Mouse (Mus musculus) layer of hippocampus, adult 8-10 months (tissue): ENCODE results near the gene Cbx7. TPM values are rescaled to one million over a fixed set of nuclear protein-coding genes. Genes with fewer than 3 reads are reported as not detected.

Source experiments
- DNase-seq, 2 experiments: peaks; one replicate each; pipeline ENCODE4 v3.0.0; 2022; ENCODE audit warnings: low spot score in 2 of 2
- total RNA-seq, 4 experiments: library from RNA; stranded (reverse); gene quantifications; 2 replicates each; pipeline ENCODE4 v1.2.4; 2022

The Cbx7 gene
- 10 to 100 TPM; 46.0 to 62.9 (median 52.2) TPM for total RNA-seq

- no peak for DNase-seq
Measured at GRCm38 (mm10) chr15:79970940-79971339, at the start of gene Cbx7. Cbx7 (minus strand) TSS chr15:79971119.

DNA sequence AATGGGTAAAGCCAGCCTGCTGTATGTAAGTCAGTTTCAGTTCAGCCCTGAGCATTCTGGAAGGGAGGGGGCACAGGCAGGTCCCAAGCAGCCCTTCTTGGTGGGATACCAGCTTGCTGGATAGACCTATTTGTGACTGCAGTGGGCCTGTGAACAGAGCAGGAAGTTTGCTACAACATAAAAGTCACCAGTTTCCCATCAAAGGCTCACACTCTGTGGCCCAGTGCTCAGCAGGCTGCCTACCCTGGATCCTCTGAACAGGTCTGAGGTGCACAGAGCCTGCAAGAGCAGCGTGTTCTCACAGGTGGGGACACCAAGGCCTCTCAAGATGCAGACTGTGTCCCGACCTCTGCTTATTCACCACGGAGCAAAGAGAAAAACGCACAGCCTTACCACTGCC lies 49.6 kb upstream of the Cbx7 start:
- DNase-seq = no peak

- DNase-seq = no peak
Measured at GRCm38 (mm10) chr15:80019625-80020024, 48.7 kb upstream of the Cbx7 start.

GRCm38 (mm10) chr15:80019220-80019619 lies 48.3 kb upstream of the Cbx7 start:
- peak in 1 of 2 experiments; percentile 41 for DNase-seq

- DNase-seq = no peak
Measured at GRCm38 (mm10) chr15:80016563-80017301, 45.8 kb upstream of the Cbx7 start.

GRCm38 (mm10) chr15:80015211-80015952 lies 44.5 kb upstream of the Cbx7 start:
- peak in 1 of 2 experiments; percentile 43 for DNase-seq

DNA sequence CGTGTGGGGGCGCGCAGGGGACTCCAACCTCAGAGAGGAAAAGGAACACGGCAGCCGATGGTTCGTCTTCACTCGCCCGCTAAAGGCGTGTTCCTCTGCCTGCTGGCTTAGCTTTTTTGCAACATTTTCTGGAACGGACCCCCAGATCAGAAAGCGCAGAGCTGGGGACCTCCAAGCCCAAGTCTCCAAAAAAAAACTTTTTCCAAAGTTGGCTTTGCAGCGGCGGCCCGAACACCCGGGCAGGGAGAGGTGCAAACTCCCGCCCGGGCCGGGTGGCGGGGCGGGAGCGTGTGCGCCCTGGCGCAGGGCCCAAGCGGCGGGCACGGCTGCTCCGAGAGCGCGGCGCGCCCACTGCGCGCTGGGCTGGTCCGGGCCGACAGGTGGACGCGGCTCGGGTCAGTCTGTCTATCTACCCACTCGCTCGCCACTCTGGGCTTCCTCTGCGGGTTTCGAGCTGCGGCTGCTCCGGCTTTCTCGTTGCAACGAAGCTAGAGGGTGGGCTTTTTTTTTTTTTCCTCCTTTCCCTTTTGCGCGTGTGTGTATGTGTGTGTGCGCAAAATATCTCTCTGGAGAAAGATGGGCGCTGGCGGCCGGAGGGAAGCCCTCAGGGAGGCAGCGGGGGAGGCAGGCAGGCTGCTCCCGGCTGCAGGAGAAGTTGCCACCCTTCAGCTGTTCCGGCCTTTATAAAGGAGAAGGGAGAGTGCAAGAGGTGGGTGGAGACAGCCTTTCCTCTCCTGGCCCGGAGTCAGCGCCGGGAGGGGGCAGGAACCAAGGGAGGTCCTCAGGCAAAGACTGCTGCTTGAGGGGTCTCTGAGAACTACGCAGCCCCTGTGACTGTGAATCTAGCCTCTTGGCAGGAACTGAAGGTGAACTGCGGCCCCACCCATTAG lies 43.6 kb upstream of the Cbx7 start, which contains the start of gene Pdgfb:
Gene Pdgfb (minus strand): TSS at position 657 of the 890 bp plus-strand sequence.
- DNase-seq = peak in 1 of 2 experiments; percentile 37

GRCm38 (mm10) chr15:80014031-80014320 lies 43.1 kb upstream of the Cbx7 start:
- no peak for DNase-seq

DNA sequence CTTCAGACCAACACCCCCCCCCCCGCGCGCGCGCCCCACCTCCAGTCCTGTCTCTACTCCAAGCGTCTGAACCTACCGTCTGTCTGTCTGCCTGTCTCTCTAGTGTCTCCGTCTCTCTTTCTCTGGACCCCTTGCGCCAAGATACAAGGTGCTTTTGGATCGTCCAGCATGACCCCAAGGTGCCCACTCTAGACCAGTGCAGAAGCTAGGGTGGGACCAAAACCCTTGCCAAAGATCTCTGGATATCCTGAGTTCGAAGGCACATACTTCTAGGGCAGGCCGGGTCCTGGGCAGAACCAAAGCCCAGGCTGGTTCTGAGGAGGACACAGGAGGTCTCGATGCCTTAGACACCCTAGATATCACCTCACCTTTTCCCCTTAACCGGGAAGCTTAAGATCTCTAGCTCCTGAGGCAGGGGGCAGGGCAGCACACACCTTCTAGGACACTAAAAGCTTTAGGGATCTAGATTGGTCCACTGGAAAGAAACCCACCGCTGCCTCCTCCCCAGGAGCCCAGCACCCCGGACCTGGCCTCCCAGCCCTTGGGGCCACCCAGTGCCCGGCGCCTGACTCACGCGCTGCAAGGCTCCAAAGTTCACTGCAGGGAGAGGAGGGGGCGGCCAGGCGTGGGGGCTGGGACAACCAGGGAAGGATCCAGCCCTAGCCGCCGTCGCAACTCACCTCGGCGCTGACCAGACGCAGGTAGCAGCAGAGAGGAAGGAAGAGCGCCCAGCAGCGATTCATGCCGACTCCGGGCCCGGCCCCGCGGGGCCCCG lies 42.5 kb upstream of the Cbx7 start:
- DNase-seq = no peak

DNA sequence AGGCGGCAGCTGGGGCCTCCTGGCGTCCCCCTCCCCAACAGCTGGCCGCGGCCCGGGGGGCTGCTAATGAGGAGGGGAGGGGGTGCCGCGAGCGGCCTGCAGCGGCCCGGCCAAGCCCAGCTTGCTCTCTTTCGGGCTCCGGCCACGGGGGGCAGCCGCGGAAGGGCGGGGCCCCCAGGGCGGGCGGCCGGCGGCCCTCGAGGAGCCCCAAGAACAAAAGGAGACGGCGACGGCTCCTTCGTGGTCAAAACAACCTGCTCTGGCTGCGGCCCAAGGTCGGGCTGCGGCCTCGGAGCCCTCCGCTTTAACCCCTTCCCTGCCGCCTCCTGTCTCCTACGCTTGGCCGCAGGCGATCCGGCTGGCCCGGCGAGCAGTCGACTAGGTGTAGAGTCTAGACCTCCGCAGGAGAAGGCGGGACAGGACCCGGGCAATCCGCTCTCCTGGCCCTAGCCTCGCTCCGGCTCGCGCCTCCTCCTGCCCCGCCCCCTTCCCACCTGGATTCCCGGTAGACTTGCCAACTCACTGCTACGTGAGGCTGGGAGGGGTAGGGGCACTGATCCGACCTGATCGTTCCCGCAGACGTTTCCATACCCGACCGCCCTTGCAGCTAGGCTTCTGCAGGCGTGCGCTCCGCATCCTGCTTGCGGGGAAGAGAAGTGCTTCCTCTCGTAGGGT lies 41.7 kb upstream of the Cbx7 start:
- peak in 1 of 2 experiments; percentile 60 for DNase-seq

DNA sequence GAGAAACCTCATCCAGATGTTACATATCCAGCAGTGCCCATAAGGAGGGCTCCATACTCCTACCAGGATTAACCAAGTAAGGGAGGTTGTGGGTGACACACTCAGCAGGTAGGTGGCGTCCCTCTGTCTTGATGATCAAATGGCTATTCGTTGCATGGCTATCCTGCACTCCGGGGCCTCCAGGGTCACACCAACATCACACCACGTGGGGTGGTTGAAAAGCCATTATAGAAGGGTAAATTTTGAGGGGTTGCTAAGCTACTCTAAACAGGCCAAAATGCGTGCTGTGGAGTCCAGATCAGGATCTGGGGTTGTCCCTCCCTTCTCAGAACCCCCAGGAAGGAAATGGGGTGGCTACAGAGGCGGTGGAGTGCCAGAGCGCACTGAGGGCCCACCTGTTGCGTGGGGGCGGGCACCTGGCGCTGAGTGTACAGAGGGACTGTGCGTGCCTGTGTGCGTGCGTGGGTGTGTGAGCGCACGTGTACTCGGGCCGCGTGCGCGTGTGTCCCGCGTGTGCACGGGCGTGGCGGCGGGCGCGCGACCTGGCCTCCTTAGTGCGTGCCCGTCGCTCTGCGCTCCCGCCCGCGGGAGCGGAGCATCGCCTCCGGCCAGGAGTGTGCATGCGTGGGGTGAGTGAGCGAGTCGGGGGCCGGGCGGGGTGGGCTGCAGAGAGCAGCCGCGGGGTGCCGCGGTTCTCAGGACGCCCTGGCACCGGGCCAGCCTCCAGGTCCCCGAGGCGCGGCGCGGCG lies 41.0 kb upstream of the Cbx7 start:
- peak; percentile 74 to 84 for DNase-seq

- peak in 1 of 2 experiments; percentile 44 for DNase-seq
Measured at GRCm38 (mm10) chr15:80011194-80011593, 40.3 kb upstream of the Cbx7 start.

DNA sequence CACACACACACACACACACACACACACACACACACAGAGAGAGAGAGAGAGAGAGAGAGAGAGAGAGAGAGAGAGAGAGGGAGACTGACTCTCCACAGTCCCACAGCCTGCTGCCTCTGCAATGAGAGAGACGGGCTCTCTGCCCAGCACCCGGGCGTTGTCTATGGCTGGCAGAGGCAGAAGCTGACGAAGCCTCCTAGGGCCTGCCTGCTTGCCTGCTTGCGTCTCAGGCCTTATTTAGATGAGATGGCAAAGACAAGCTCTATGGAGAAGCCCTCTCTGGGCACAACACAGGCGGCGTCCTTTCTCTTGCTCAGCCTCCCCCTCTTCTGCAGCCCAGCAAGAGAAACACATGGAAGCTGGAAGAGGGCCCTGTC lies 39.3 kb upstream of the Cbx7 start:
- DNase-seq = peak; percentile 76 to 79

DNA sequence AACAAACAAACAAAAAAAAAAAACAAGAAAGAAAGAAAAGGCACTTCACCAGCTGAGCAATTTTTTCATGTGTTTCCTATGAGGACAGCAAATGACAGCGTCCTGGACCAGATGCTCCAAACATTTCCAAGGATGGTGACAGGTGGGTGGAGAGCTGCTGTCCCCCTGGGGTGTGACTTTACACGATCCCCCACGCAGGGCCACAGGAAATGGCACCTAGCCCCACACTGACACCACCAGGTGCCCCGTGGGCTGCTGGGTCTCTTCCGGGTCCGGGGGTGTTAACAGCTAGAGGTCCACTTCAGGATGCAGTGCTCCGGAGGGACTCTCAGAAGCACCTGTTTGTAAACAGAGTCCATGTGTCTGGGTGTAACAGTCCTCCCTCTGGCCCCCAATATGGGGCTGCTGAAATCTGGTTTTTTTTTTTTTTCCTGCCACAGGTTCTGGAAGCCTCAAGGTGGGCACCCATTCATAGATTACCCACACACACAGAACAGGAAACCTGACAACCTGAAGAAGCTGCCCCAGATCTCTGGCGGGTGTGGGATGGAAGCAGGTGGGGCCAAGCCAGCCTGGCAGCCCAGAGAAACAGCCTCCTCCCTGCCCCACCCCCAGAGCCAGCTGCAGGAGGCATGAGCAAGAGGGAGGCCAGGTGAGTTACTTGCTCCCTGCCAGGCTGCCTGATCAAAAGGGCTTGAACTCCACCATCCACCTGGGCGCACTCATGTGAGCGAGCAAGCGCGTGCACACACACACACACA lies 38.7 kb upstream of the Cbx7 start:
- DNase-seq = no peak

DNA sequence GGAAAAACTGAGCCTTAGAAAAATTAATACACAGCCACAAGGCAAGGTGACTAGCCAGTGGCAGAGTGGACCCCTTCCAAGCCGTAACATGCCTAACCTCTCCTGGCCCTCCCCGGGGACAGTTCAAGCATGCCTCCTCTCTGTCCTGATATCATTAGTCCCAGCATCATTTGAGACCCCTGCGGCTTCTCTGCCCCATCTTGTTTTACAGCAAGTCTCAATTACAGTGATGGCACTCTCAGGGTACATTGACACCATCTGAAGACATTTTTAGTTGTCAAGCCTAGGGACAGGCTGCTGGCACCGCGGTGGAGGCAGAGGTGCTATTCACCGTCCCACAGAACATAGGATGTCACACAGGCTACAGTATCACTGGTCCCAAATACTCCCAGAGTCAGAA lies 37.5 kb upstream of the Cbx7 start:
- DNase-seq = no peak

DNA sequence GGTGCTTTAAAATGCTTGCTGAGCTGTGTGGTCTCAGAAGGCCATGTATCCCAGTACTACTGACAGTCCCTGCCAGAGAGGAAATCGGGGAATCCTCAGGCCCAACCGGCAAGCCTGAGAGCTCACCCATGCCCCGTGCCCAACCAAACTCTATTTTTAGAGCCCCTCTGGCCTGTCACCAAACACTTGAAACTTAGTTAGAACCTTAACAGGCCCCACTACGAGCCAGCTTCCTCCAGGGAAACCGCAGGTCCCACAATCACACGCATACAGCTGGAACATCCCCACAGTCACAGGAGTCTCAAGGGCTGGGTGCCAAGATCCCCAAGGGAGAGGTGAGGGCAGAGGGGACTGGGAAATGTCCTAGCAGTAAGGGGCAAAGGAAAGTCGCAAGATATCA lies 35.2 kb upstream of the Cbx7 start:
- no peak for DNase-seq

GRCm38 (mm10) chr15:80005436-80005835 lies 34.5 kb upstream of the Cbx7 start:
- DNase-seq = no peak

- DNase-seq = no peak
Measured at GRCm38 (mm10) chr15:80004644-80005340, 33.9 kb upstream of the Cbx7 start.
